Mouse (Mus musculus) stomach, postnatal 0 days (tissue): Measurements from ENCODE around the gene Abcg4.

Experiments
- CTCF ChIP-seq: IDR thresholded peaks from 2 replicates; pipeline ENCODE4 v1.5.1; 2016; ENCODE audit warnings: antibody characterized with exemption, low read depth, mild to moderate bottlenecking, moderate library complexity
- EP300 ChIP-seq: optimal IDR thresholded peaks from 2 replicates; pipeline ENCODE3; 2016; ENCODE audit warnings: antibody characterized with exemption

- TF ChIP-seq EP300 (no peak), CTCF (no peak)
Observed at GRCm38 (mm10) chr9:44283183-44283582, 5.2 kb downstream of the Abcg4 start.
